Mouse (Mus musculus) thymus, adult 2 months (tissue): ENCODE measurements around the gene Ctnna3.

Experiments used
- CTCF ChIP-seq: fragments of 200-500 bp; IDR thresholded peaks from 2 replicates; pipeline ENCODE4 v1.5.1; 2012; ENCODE audit warnings: mild to moderate bottlenecking, control low read depth, low read length, moderate library complexity, borderline replicate concordance; ENCODE audit not compliant: control insufficient read depth, poor library complexity, insufficient read depth; ENCODE audit errors: extremely low read depth
- POLR2A ChIP-seq: fragments of 200-500 bp; IDR thresholded peaks from 2 replicates; pipeline ENCODE4 v1.6.1; 2012; ENCODE audit warnings: mild to moderate bottlenecking, low read length, control low read depth, moderate library complexity; ENCODE audit not compliant: control insufficient read depth, poor library complexity, insufficient read depth; ENCODE audit errors: extremely low read depth

GRCm38 (mm10) chr10:63571561-63571960 is 141.7 kb downstream of the Ctnna3 start:
- TF ChIP-seq CTCF (no peak), POLR2A (no peak)
